Mouse (Mus musculus) liver, embryonic 18 days (tissue): Measurements from ENCODE around the gene Vmn1r221. TPM values are rescaled to one million over a fixed set of nuclear protein-coding genes. Genes with fewer than 3 reads are reported as not detected.

Experiments
- polyA plus RNA-seq: library from polyadenylated mRNA; depleted of rRNA; stranded (reverse); fragments of >200 nt; gene quantifications from 2 replicates; pipeline ENCODE4 v1.2.3, GENCODE M21; 2012; rRNA removed

The Vmn1r221 gene
- not detected in 2 replicates for polyA plus RNA-seq

GRCm38 (mm10) chr13:23213827-23214226 lies at the start of gene Vmn1r221:
TSS of gene Vmn1r221 (plus strand) at chr13:23214127.

GRCm38 (mm10) chr13:23187875-23188274 lies 26.1 kb upstream of the Vmn1r221 start, which contains the start of gene Vmn1r220:
TSS of gene Vmn1r220 (minus strand) at chr13:23187975.

GRCm38 (mm10) chr13:23235847-23236246 lies 21.9 kb downstream of the Vmn1r221 start, which contains the start of gene Vmn1r222:
TSS of gene Vmn1r222 (minus strand) at chr13:23235947.

GRCm38 (mm10) chr13:23246834-23247233 lies 32.9 kb downstream of the Vmn1r221 start, which contains the start of gene Vmn1r223:
TSS of gene Vmn1r223 (plus strand) at chr13:23247134.

Other genes starting within 250 kb of the Vmn1r221 start
- gene Vmn1r213, start 206.5 kb upstream of the Vmn1r221 start, polyA plus RNA-seq, result not detected in 2 replicates
- gene Vmn1r214, start 183.7 kb upstream of the Vmn1r221 start, polyA plus RNA-seq, result not detected in 2 replicates
- gene Vmn1r215, start 146.1 kb upstream of the Vmn1r221 start, polyA plus RNA-seq, result not detected in 2 replicates
- not detected in 2 replicates for gene Vmn1r217, start 95.9 kb upstream of the Vmn1r221 start, polyA plus RNA-seq
- not detected in 2 replicates for gene Vmn1r218, start 81.0 kb upstream of the Vmn1r221 start, polyA plus RNA-seq
- gene Vmn1r219, start 54.8 kb upstream of the Vmn1r221 start, polyA plus RNA-seq, result not detected in 2 replicates
- gene Vmn1r220, start 26.2 kb upstream of the Vmn1r221 start, polyA plus RNA-seq, result not detected in 2 replicates
- not detected in 2 replicates for gene Vmn1r222, start 21.8 kb downstream of the Vmn1r221 start, polyA plus RNA-seq
- gene Vmn1r223, start 33.0 kb downstream of the Vmn1r221 start, polyA plus RNA-seq, result not detected in 2 replicates
- 5.1 and 5.9 TPM in 2 replicates for gene Zfp322a, start 155.1 kb downstream of the Vmn1r221 start, polyA plus RNA-seq
- gene Abt1, start 209.7 kb downstream of the Vmn1r221 start, polyA plus RNA-seq, result 3.2 and 3.3 TPM in 2 replicates